In genomic region chr14:105819534-105819933, GRCm38 (mm10) we compare ENCODE assay signal across 32 mouse cellular contexts.
DNase-seq lines count a peak whose midpoint lies in the region; ATAC-seq and TF ChIP-seq lines count a peak whose summit lies in the region.
"Had no signal": no experiment of that assay in that cellular context is flagged by ENCODE, and none has a peak within 500 bp of the region (broad histone marks: within the 10 kb centered on the region; RNA-seq: fewer than 3 reads in every experiment).

No protein-coding gene starts in this region.

- TF ChIP-seq CTCF in layer of hippocampus, adult 2 months (conservative IDR thresholded peaks at IDR 0.05) = peak; percentile 44
- peak in 2 of 3 experiments; percentile 5 to 35; a peak in 2 of 6 replicates for TF ChIP-seq CTCF in MEL (IDR thresholded peaks at IDR 0.05 in 2 of 3, conservative IDR thresholded peaks at IDR 0.05 in 1 of 3; ENCODE audit: control insufficient read depth in 1 of 3, insufficient read depth in 1 of 3, low read depth in 2 of 3, low read length in 3 of 3, poor library complexity in 1 of 3, severe bottlenecking in 1 of 3)

- no peaks in the 10 kb centered on the region for H3K79me2 ChIP-seq in MEL (ENCODE audit: control insufficient read depth, insufficient read depth, low read length, poor library complexity)

- H3K9ac ChIP-seq in midbrain, embryonic 11.5 days (ENCODE audit: low read length) = no peak overlapping the region
- no peak overlapping the region for H3K9ac ChIP-seq in MEL (ENCODE audit: control insufficient read depth, low read depth, low read length, poor library complexity, severe bottlenecking)
- H3K9ac ChIP-seq: embryonic facial prominence, embryonic 15.5 days; forebrain, embryonic 12.5 days; forebrain, postnatal 0 days; heart, embryonic 15.5 days; hindbrain, embryonic 13.5 days; limb, embryonic 15.5 days; liver, embryonic 14.5 days; midbrain, embryonic 15.5 days; neural tube, embryonic 13.5 days had no signal

- no peak for TF ChIP-seq POLR2A in MEL (IDR thresholded peaks at IDR 0.05; ENCODE audit: control insufficient read depth in 1 of 2, insufficient read depth in 1 of 2, low read depth in 1 of 2, low read length in 2 of 2, poor library complexity in 1 of 2)

- 93% methylated on average over 2 of the region's 2 CpGs for WGBS in midbrain, embryonic 11.5 days
- 89% methylated on average over 2 of the region's 2 CpGs for WGBS in midbrain, embryonic 10.5 days

- no peak overlapping the region for H3K27ac ChIP-seq in layer of hippocampus, adult 2 months
- no peak overlapping the region for H3K27ac ChIP-seq in midbrain, embryonic 11.5 days (ENCODE audit: low read depth, low read length)
- H3K27ac ChIP-seq in midbrain, embryonic 10.5 days (replicated peaks) = no peak overlapping the region
- H3K27ac ChIP-seq in MEL (ENCODE audit: control insufficient read depth, low read depth, low read length) = no peak overlapping the region
- H3K27ac ChIP-seq: embryonic facial prominence, embryonic 10.5 days; embryonic facial prominence, embryonic 15.5 days; forebrain, embryonic 12.5 days; heart, embryonic 10.5 days; heart, embryonic 15.5 days; hindbrain, embryonic 13.5 days; limb, embryonic 10.5 days; limb, embryonic 15.5 days; liver, embryonic 14.5 days; macrophage; midbrain, embryonic 15.5 days; neural tube, embryonic 13.5 days had no signal

- no peak overlapping the region for H3K4me2 ChIP-seq in midbrain, embryonic 11.5 days
- H3K4me2 ChIP-seq: embryonic facial prominence, embryonic 15.5 days; forebrain, embryonic 12.5 days; heart, embryonic 15.5 days; hindbrain, embryonic 13.5 days; limb, embryonic 15.5 days; midbrain, embryonic 15.5 days; neural tube, embryonic 13.5 days had no signal

- H3K4me3 ChIP-seq in layer of hippocampus, adult 2 months = no peak overlapping the region
- H3K4me3 ChIP-seq in midbrain, embryonic 11.5 days (ENCODE audit: low read depth, low read length) = no peak overlapping the region
- H3K4me3 ChIP-seq in midbrain, embryonic 10.5 days = no peak overlapping the region
- H3K4me3 ChIP-seq in MEL (ENCODE audit: control insufficient read depth in 1 of 2, insufficient read depth in 1 of 2, low read depth in 2 of 2, low read length in 2 of 2) = no peak overlapping the region
- H3K4me3 ChIP-seq: embryonic facial prominence, embryonic 10.5 days; embryonic facial prominence, embryonic 15.5 days; forebrain, embryonic 12.5 days; heart, embryonic 10.5 days; heart, embryonic 15.5 days; hindbrain, embryonic 13.5 days; limb, embryonic 10.5 days; limb, embryonic 15.5 days; midbrain, embryonic 15.5 days; myocyte; neural tube, embryonic 13.5 days had no signal

- no peaks in the 10 kb centered on the region for H3K36me3 ChIP-seq in midbrain, embryonic 11.5 days (ENCODE audit: control insufficient read depth, insufficient read depth, low read length)
- no peaks in the 10 kb centered on the region for H3K36me3 ChIP-seq in midbrain, embryonic 10.5 days
- no peaks in the 10 kb centered on the region for H3K36me3 ChIP-seq in MEL (ENCODE audit: control insufficient read depth in 1 of 2, insufficient read depth in 2 of 2, low read length in 2 of 2)
- H3K36me3 ChIP-seq: embryonic facial prominence, embryonic 10.5 days; embryonic facial prominence, embryonic 15.5 days; forebrain, embryonic 12.5 days; G1E; heart, embryonic 10.5 days; heart, embryonic 15.5 days; hindbrain, embryonic 13.5 days; limb, embryonic 10.5 days; limb, embryonic 15.5 days; midbrain, embryonic 15.5 days; neural tube, embryonic 13.5 days had no signal

- peak; percentile 35 for TF ChIP-seq RAD21 in MEL (IDR thresholded peaks at IDR 0.05; ENCODE audit: low read depth, low read length)

- no peak for TF ChIP-seq EP300 in MEL (IDR thresholded peaks at IDR 0.05; ENCODE audit: low read depth in 1 of 2, low read length in 2 of 2)

- DNase-seq in layer of hippocampus, adult 2 months (ENCODE audit: low spot score in 2 of 2) = no peak
- DNase-seq in layer of hippocampus, adult 9-11 months = no peak
- DNase-seq in midbrain, embryonic 11.5 days (ENCODE audit: low spot score, missing footprints) = peak; percentile 49
- no peak for DNase-seq in midbrain, embryonic 10.5 days (ENCODE audit: low spot score)
- no peak for DNase-seq in MEL (ENCODE audit: low read depth, low spot score)
- no peak for DNase-seq in kidney, postnatal 10 days
- no peak for DNase-seq in spleen, adult 12 weeks (ENCODE audit: low spot score)
- DNase-seq: adrenal gland, adult 8-10 months; B cell, adult 2 months; cerebellum, adult 8-10 months; cerebellum, postnatal 25 days; forebrain, postnatal 0 days; gastrocnemius, postnatal 14 days; heart, postnatal 36 days; kidney, adult 11 months; kidney, postnatal 25 days; lung, postnatal 10 days had no signal

- H3K4me1 ChIP-seq in midbrain, embryonic 11.5 days (ENCODE audit: control insufficient read depth, insufficient read depth, low read length) = no peaks in the 10 kb centered on the region
- peaks cover 14% of the 10 kb centered on the region for H3K4me1 ChIP-seq in midbrain, embryonic 10.5 days
- H3K4me1 ChIP-seq in MEL (ENCODE audit: control insufficient read depth in 1 of 2, insufficient read depth in 2 of 2, low read length in 2 of 2) = no peaks in the 10 kb centered on the region

- no peak for ATAC-seq in midbrain, embryonic 11.5 days (ENCODE audit: low FRiP score)
- ATAC-seq: activated CD4-positive, CD25-positive, alpha-beta regulatory T cell, adult 4 months; forebrain, postnatal 0 days; midbrain, embryonic 15.5 days had no signal

- H3K27me3 ChIP-seq in midbrain, embryonic 11.5 days (ENCODE audit: control insufficient read depth, insufficient read depth, low read length) = no peaks in the 10 kb centered on the region
- no peaks in the 10 kb centered on the region for H3K27me3 ChIP-seq in midbrain, embryonic 10.5 days (ENCODE audit: low read depth, poor library complexity, severe bottlenecking)
- no peaks in the 10 kb centered on the region for H3K27me3 ChIP-seq in MEL (ENCODE audit: control insufficient read depth in 1 of 2, insufficient read depth in 2 of 2, low read length in 2 of 2)
- H3K27me3 ChIP-seq: embryonic facial prominence, embryonic 15.5 days; forebrain, embryonic 12.5 days; hindbrain, embryonic 13.5 days; limb, embryonic 15.5 days; midbrain, embryonic 15.5 days; neural tube, embryonic 13.5 days had no signal

- no peaks in the 10 kb centered on the region for H3K9me3 ChIP-seq in midbrain, embryonic 11.5 days (ENCODE audit: control insufficient read depth, low read length)
- H3K9me3 ChIP-seq in midbrain, embryonic 10.5 days (replicated peaks) = no peaks in the 10 kb centered on the region
- no peaks in the 10 kb centered on the region for H3K9me3 ChIP-seq in MEL (replicated peaks; ENCODE audit: insufficient read depth, low read length)
- H3K9me3 ChIP-seq: embryonic facial prominence, embryonic 10.5 days; embryonic facial prominence, embryonic 15.5 days; forebrain, embryonic 12.5 days; heart, embryonic 10.5 days; heart, embryonic 15.5 days; hindbrain, embryonic 13.5 days; limb, embryonic 10.5 days; limb, embryonic 15.5 days; midbrain, embryonic 15.5 days had no signal

TF ChIP-seq in MEL, 35 proteins besides CTCF, POLR2A, EP300 and RAD21:
- peak; percentile 33 for TF ChIP-seq SMC3 (IDR thresholded peaks at IDR 0.05; ENCODE audit: low read depth, low read length)
- TF ChIP-seq POLR2AphosphoS2 (IDR thresholded peaks at IDR 0.05; ENCODE audit: low read length) = no peak
- TF ChIP-seq JUND (IDR thresholded peaks at IDR 0.05; ENCODE audit: low read depth, low read length) = no peak
- TF ChIP-seq UBTF (IDR thresholded peaks at IDR 0.05; ENCODE audit: borderline replicate concordance, insufficient read depth, low read depth, low read length) = no peak
- TF ChIP-seq MYB (IDR thresholded peaks at IDR 0.05; ENCODE audit: low read depth, low read length) = no peak
- no peak for TF ChIP-seq NELFE (IDR thresholded peaks at IDR 0.05; ENCODE audit: low read depth, low read length)
- peak; percentile 40 for TF ChIP-seq ZC3H11A (IDR thresholded peaks at IDR 0.05; ENCODE audit: low read depth, low read length)
- no peak for TF ChIP-seq POLR2AphosphoS5 (IDR thresholded peaks at IDR 0.05; ENCODE audit: borderline replicate concordance, low read depth, low read length)
- no peak for TF ChIP-seq KAT2A (conservative IDR thresholded peaks at IDR 0.05; ENCODE audit: low read depth, low read length)
- TF ChIP-seq BHLHE40 (IDR thresholded peaks at IDR 0.05; ENCODE audit: borderline replicate concordance, low read depth, low read length) = no peak
- no peak for TF ChIP-seq USF1 (IDR thresholded peaks at IDR 0.05; ENCODE audit: low read depth, low read length)
- no peak for TF ChIP-seq ZMIZ1 (IDR thresholded peaks at IDR 0.05; ENCODE audit: low read depth, low read length)
- no peak for TF ChIP-seq ELF1 (IDR thresholded peaks at IDR 0.05; ENCODE audit: low read depth, low read length)
